Mouse (Mus musculus) ES-E14 (cell line): Measurements from ENCODE around the gene Cd82. TPM values are rescaled to one million over a fixed set of nuclear protein-coding genes. Genes with fewer than 3 reads are reported as not detected.

Experiments used
- DNase-seq: peaks from one replicate; pipeline ENCODE4 v3.0.0-alpha.2; 2013; ENCODE audit warnings: low read depth, low spot score
- H3K27ac ChIP-seq: 2 replicates; pipeline ENCODE4 v1.5.1; 2012; ENCODE audit warnings: low read depth, mild to moderate bottlenecking, low read length, moderate library complexity, mixed read lengths; ENCODE audit not compliant: poor library complexity, insufficient read depth, severe bottlenecking
- H3K36me3 ChIP-seq: 2 replicates; pipeline ENCODE4 v1.6.1; 2012; ENCODE audit warnings: mild to moderate bottlenecking, low read length, moderate library complexity, mixed read lengths; ENCODE audit not compliant: control insufficient read depth, poor library complexity, insufficient read depth, severe bottlenecking
- H3K4me1 ChIP-seq, 2 experiments: fragments of 150-350 bp in 1 of 2; sonication (generic) in 1 of 2; 2 replicates each; pipeline ENCODE4 v1.6.1; 2012; ENCODE audit warnings: low read length in 2 of 2, mild to moderate bottlenecking in 1 of 2, mixed read lengths in 1 of 2; ENCODE audit not compliant: control insufficient read depth in 2 of 2, insufficient read depth in 2 of 2, poor library complexity in 1 of 2
- H3K4me3 ChIP-seq, 2 experiments: fragments of 150-350 bp in 1 of 2; sonication (generic) in 1 of 2; 2 replicates each; pipeline ENCODE4 v1.5.1; 2012; ENCODE audit warnings: low read length in 2 of 2, low read depth in 1 of 2, mild to moderate bottlenecking in 1 of 2, mixed read lengths in 1 of 2; ENCODE audit not compliant: insufficient read depth in 1 of 2, poor library complexity in 1 of 2, severe bottlenecking in 1 of 2
- H3K9ac ChIP-seq: 2 replicates; pipeline ENCODE4 v1.6.1; 2012; ENCODE audit warnings: low read depth, mild to moderate bottlenecking, low read length, mixed read lengths; ENCODE audit not compliant: poor library complexity, insufficient read depth, severe bottlenecking
- H3K9me3 ChIP-seq: fragments of 150-350 bp; sonication (generic); 2 replicates; pipeline ENCODE4 v1.6.1; 2012; ENCODE audit warnings: low read depth, mild to moderate bottlenecking, low read length; ENCODE audit not compliant: control insufficient read depth, insufficient read depth
- CHD2 ChIP-seq: IDR thresholded peaks from 2 replicates; pipeline ENCODE4 v1.6.1; 2014; ENCODE audit warnings: mild to moderate bottlenecking, low read depth, low read length, inconsistent platforms
- HCFC1 ChIP-seq: IDR thresholded peaks from 2 replicates; pipeline ENCODE4 v1.6.1; 2012; ENCODE audit warnings: low read length, inconsistent platforms, borderline replicate concordance; ENCODE audit not compliant: insufficient read depth
- MAFK ChIP-seq: IDR thresholded peaks from 2 replicates; pipeline ENCODE4 v1.6.1; 2014; ENCODE audit warnings: mild to moderate bottlenecking, low read depth, low read length, inconsistent platforms; ENCODE audit not compliant: insufficient read depth
- ZC3H11A ChIP-seq: IDR thresholded peaks from 2 replicates; pipeline ENCODE4 v1.6.1; 2012; ENCODE audit warnings: low read depth, mild to moderate bottlenecking, inconsistent platforms, low read length, borderline replicate concordance
- ZNF384 ChIP-seq: IDR thresholded peaks from 2 replicates; pipeline ENCODE4 v1.6.1; 2012; ENCODE audit warnings: low read depth, low read length, inconsistent platforms
- in situ Hi-C, 2 experiments: fragments of 600-800 bp; cut with MboI; formaldehyde crosslinking; loops; one replicate each; pipeline ENCODE4 v1.15.1; 2025; ENCODE audit warnings: low sequenced_read_pairs in 2 of 2, inconsistent platforms in 1 of 2; ENCODE audit not compliant: unreplicated experiment in 2 of 2
- total RNA-seq: library from RNA; depleted of rRNA; stranded (reverse); fragments of 300-350 nt; gene quantifications from 2 replicates; pipeline ENCODE4 v1.2.3, GENCODE M21; 2012

Gene Cd82
- total RNA-seq, 1 experiment = 3.2 TPM

DNA sequence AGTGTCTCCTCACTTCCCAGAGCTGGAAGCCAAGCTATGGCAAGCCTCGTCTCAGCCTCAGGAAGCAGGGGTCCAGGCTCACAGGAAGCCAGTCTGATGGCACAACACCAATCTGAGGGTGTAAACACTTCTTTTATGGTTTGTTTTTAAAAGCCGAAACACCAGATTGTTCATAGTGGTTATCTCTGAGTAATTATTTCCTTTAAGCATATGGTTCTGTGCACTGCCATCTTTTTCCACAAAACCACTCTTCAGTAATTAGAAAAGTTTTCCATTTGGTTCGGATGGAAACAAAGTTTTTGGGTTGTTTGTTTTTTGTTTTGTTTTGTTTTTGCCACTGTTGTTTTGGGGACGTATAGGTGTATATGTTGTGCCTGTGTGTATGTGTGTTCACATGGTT is 9.9 kb downstream of the Cd82 start:
- H3K27ac ChIP-seq = no peak overlapping the region
- H3K36me3 ChIP-seq = no peaks in the 10 kb centered on the region
- H3K9me3 ChIP-seq = no peaks in the 10 kb centered on the region
- no peak for DNase-seq
- TF ChIP-seq HCFC1 = no peak
- TF ChIP-seq ZNF384 = no peak
- no peak for TF ChIP-seq MAFK
- no peak for TF ChIP-seq CHD2
- no peak overlapping the region for H3K9ac ChIP-seq
- no peak overlapping the region for H3K4me3 ChIP-seq
- H3K4me1 ChIP-seq = no peaks in the 10 kb centered on the region; a peak in 1 of 4 replicates
- in situ Hi-C loops = no loop called here

DNA sequence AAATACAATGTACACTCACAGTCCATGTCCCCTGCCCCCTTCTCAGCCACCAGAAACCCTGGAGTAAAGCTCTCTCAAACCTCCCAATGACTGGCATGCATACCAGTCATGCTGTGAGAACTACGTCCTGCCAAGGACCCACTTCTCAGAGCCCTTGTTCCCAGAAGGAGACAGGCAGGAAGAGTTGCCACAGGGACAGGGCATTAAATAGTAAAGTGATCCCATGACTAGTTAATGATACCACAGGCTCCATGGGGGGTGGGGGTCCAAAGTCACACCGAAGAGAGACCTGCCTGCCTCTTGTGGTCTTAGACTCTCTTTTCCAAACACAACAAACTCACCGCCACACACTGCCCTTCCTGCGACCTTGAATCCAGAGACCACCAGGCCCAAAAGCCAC is 10.4 kb downstream of the Cd82 start:
- TF ChIP-seq HCFC1 (no peak), CHD2 (no peak), ZC3H11A (no peak), MAFK (no peak), ZNF384 (no peak)
- no peak for DNase-seq
- no peak overlapping the region for H3K9ac ChIP-seq
- H3K4me1 ChIP-seq = no peaks in the 10 kb centered on the region; a peak in 1 of 4 replicates
- no peak overlapping the region for H3K4me3 ChIP-seq
- H3K9me3 ChIP-seq = no peaks in the 10 kb centered on the region
- no peaks in the 10 kb centered on the region for H3K36me3 ChIP-seq
- no peak overlapping the region for H3K27ac ChIP-seq
- in situ Hi-C loops = no loop called here

GRCm38 (mm10) chr2:93452057-93452456 is 10.9 kb downstream of the Cd82 start:
- TF ChIP-seq HCFC1 (no peak), MAFK (no peak), CHD2 (no peak), ZNF384 (no peak), ZC3H11A (no peak)
- H3K27ac ChIP-seq = no peak overlapping the region
- DNase-seq = no peak
- no peak overlapping the region for H3K4me3 ChIP-seq
- no peaks in the 10 kb centered on the region for H3K9me3 ChIP-seq
- no peaks in the 10 kb centered on the region for H3K36me3 ChIP-seq
- no peak overlapping the region for H3K9ac ChIP-seq
- H3K4me1 ChIP-seq = no peaks in the 10 kb centered on the region; a peak in 1 of 4 replicates
- in situ Hi-C loops = no loop called here

DNA sequence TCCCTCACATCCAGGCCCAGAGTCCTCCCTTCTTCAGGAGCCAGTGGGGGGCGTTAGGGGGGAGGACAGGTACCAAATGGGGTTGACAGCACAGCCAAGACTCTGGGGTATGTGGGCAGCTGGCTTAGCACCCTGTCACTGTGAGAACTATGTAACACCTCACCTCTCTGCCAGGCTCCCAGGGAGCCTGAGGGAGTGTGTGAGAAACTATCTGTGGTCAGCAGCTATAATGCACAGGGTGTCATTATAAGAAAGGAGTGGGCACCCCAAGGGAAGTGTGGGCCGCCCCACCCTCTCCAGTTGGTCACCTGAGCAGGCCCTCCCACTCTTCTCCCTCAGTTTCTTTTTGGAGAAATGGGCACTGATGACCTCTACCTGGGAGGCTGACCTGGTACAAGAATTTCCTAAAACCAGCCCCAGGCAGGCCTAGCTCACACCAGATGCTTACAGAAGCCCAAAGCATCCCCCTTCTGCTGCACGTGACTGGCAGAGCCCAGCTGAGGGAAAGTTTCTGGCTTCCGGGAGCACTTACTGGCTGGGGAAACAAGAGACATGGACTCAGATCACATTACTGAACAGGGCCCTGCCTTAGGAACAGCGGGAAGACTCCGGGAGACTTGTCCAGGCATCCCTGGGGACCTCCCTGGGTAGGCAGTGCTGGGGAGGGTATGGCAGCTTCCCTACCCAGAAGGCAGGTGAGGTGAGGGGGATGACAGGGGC is 11.6 kb downstream of the Cd82 start:
- Histone ChIP-seq H3K27ac (no peak overlapping the region), H3K36me3 (no peaks in the 10 kb centered on the region), H3K4me3 (no peak overlapping the region), H3K9ac (no peak overlapping the region), H3K4me1 (no peaks in the 10 kb centered on the region; a peak in 1 of 4 replicates), H3K9me3 (no peaks in the 10 kb centered on the region)
- no peak for TF ChIP-seq CHD2
- no peak for TF ChIP-seq HCFC1
- TF ChIP-seq MAFK = no peak
- no peak for DNase-seq
- in situ Hi-C loops = no loop called here

- in situ Hi-C loops = no loop called here
- Histone ChIP-seq H3K4me1 (no peaks in the 10 kb centered on the region; a peak in 1 of 4 replicates), H3K4me3 (no peak overlapping the region), H3K27ac (no peak overlapping the region), H3K9ac (no peak overlapping the region), H3K9me3 (no peaks in the 10 kb centered on the region), H3K36me3 (no peaks in the 10 kb centered on the region)
- TF ChIP-seq ZC3H11A = no peak
- DNase-seq = no peak
Observed at GRCm38 (mm10) chr2:93450695-93451094, 12.2 kb downstream of the Cd82 start.
